Mouse (Mus musculus): Measurements from ENCODE around the gene Clec2l. TPM values are rescaled to one million over a fixed set of nuclear protein-coding genes. Genes with fewer than 3 reads are reported as not detected.

The Clec2l gene
- polyA plus RNA-seq, 1 experiment from 2014 or later: 0.81 TPM

- 81% methylated on average over 4 of the region's 4 CpGs for whole genome bisulfite sequencing
Measured at GRCm38 (mm10) chr6:38627486-38627885, 35.4 kb upstream of the Clec2l start.

GRCm38 (mm10) chr6:38629556-38629955 is 33.3 kb upstream of the Clec2l start:
- Histone ChIP-seq H3K27me3 (replicated peaks; ENCODE audit: control insufficient read depth, insufficient read depth, low read length) (peaks cover under 1% of the 10 kb centered on the region; the same call in 1 of the 2 replicates), H3K9me3 (ENCODE audit: control insufficient read depth) (no peaks in the 10 kb centered on the region), H3K36me3 (ENCODE audit: control insufficient read depth, insufficient read depth) (no peaks in the 10 kb centered on the region; the same call in 1 of the 2 replicates), H3K4me2 (replicated peaks; ENCODE audit: low read depth) (no peak overlapping the region), H3K4me1 (replicated peaks; ENCODE audit: control insufficient read depth, insufficient read depth, low read length) (no peaks in the 10 kb centered on the region), H3K27ac (ENCODE audit: low read depth, low read length) (no peak overlapping the region), H3K4me3 (ENCODE audit: low read depth, low read length) (no peak overlapping the region), H3K9ac (ENCODE audit: low read depth, low read length) (no peak overlapping the region)
- no peak for TF ChIP-seq CTCF (IDR thresholded peaks at IDR 0.05; ENCODE audit: low read depth)
- WGBS: 100% methylated on average over 1 of the region's 1 CpGs
- ATAC-seq: no peak

More at GRCm38 (mm10) chr6:38627486-38627885, 35.4 kb upstream of the Clec2l start:
- no peak overlapping the region for H3K4me2 ChIP-seq (replicated peaks; ENCODE audit: low read depth)
- H3K36me3 ChIP-seq (ENCODE audit: control insufficient read depth, insufficient read depth): peaks cover 3% of the 10 kb centered on the region; the same call in 1 of the 2 replicates
- no peak overlapping the region for H3K27ac ChIP-seq (ENCODE audit: low read depth, low read length)
- no peaks in the 10 kb centered on the region for H3K4me1 ChIP-seq (replicated peaks; ENCODE audit: control insufficient read depth, insufficient read depth, low read length)
- no peak overlapping the region for H3K9ac ChIP-seq (ENCODE audit: low read depth, low read length)
- no peaks in the 10 kb centered on the region for H3K27me3 ChIP-seq (replicated peaks; ENCODE audit: control insufficient read depth, insufficient read depth, low read length)
- no peak overlapping the region for H3K4me3 ChIP-seq (ENCODE audit: low read depth, low read length)
- ATAC-seq: no peak
- TF ChIP-seq CTCF (IDR thresholded peaks at IDR 0.05; ENCODE audit: low read depth): no peak
- H3K9me3 ChIP-seq (ENCODE audit: control insufficient read depth): no peaks in the 10 kb centered on the region

- ATAC-seq: no peak
- Histone ChIP-seq H3K4me2 (replicated peaks; ENCODE audit: low read depth) (no peak overlapping the region), H3K4me1 (replicated peaks; ENCODE audit: control insufficient read depth, insufficient read depth, low read length) (peaks cover 6% of the 10 kb centered on the region; the same call in 1 of the 2 replicates), H3K4me3 (ENCODE audit: low read depth, low read length) (no peak overlapping the region), H3K27ac (ENCODE audit: low read depth, low read length) (no peak overlapping the region), H3K27me3 (replicated peaks; ENCODE audit: control insufficient read depth, insufficient read depth, low read length) (peaks cover 31% of the 10 kb centered on the region), H3K36me3 (ENCODE audit: control insufficient read depth, insufficient read depth) (no peaks in the 10 kb centered on the region; the same call in 1 of the 2 replicates), H3K9me3 (ENCODE audit: control insufficient read depth) (no peaks in the 10 kb centered on the region), H3K9ac (ENCODE audit: low read depth, low read length) (no peak overlapping the region)
- WGBS: 88% methylated on average over 2 of the region's 2 CpGs
- no peak for TF ChIP-seq CTCF (IDR thresholded peaks at IDR 0.05; ENCODE audit: low read depth)
Measured at GRCm38 (mm10) chr6:38632826-38633225, 30.0 kb upstream of the Clec2l start.

- ATAC-seq: no peak
- Histone ChIP-seq H3K4me2 (replicated peaks; ENCODE audit: low read depth) (no peak overlapping the region), H3K9ac (ENCODE audit: low read depth, low read length) (no peak overlapping the region), H3K36me3 (ENCODE audit: control insufficient read depth, insufficient read depth) (no peaks in the 10 kb centered on the region; the same call in 1 of the 2 replicates), H3K27me3 (replicated peaks; ENCODE audit: control insufficient read depth, insufficient read depth, low read length) (peaks cover 43% of the 10 kb centered on the region), H3K4me1 (replicated peaks; ENCODE audit: control insufficient read depth, insufficient read depth, low read length) (peaks cover 6% of the 10 kb centered on the region; the same call in 1 of the 2 replicates), H3K27ac (ENCODE audit: low read depth, low read length) (no peak overlapping the region), H3K9me3 (ENCODE audit: control insufficient read depth) (no peaks in the 10 kb centered on the region), H3K4me3 (ENCODE audit: low read depth, low read length) (no peak overlapping the region)
- 92% methylated on average over 8 of the region's 8 CpGs for WGBS
- no peak for TF ChIP-seq CTCF (IDR thresholded peaks at IDR 0.05; ENCODE audit: low read depth)
Measured at GRCm38 (mm10) chr6:38634461-38634860, 28.4 kb upstream of the Clec2l start.

GRCm38 (mm10) chr6:38635941-38636851 is 26.7 kb upstream of the Clec2l start:
- Histone ChIP-seq H3K27me3 (replicated peaks; ENCODE audit: control insufficient read depth, insufficient read depth, low read length) (peaks cover 60% of the 10 kb centered on the region), H3K27ac (ENCODE audit: low read depth, low read length) (no peak overlapping the region), H3K9ac (ENCODE audit: low read depth, low read length) (peak overlapping the region; percentile 46), H3K4me3 (ENCODE audit: low read depth, low read length) (peak overlapping the region; percentile 56), H3K4me1 (replicated peaks; ENCODE audit: control insufficient read depth, insufficient read depth, low read length) (peaks cover 6% of the 10 kb centered on the region; the same call in 1 of the 2 replicates), H3K36me3 (ENCODE audit: control insufficient read depth, insufficient read depth) (no peaks in the 10 kb centered on the region), H3K9me3 (ENCODE audit: control insufficient read depth) (no peaks in the 10 kb centered on the region), H3K4me2 (replicated peaks; ENCODE audit: low read depth) (peak overlapping the region; percentile 100)
- whole genome bisulfite sequencing: 1% methylated on average over 67 of the region's 72 CpGs
- TF ChIP-seq CTCF (IDR thresholded peaks at IDR 0.05; ENCODE audit: low read depth): no peak
- ATAC-seq: peak; percentile 11

GRCm38 (mm10) chr6:38636852-38637618 is 25.8 kb upstream of the Clec2l start, which contains the start of gene Klrg2:
Klrg2 (minus strand) TSS chr6:38637242.
- TF ChIP-seq CTCF (IDR thresholded peaks at IDR 0.05; ENCODE audit: low read depth): no peak
- peaks cover 67% of the 10 kb centered on the region for H3K27me3 ChIP-seq (replicated peaks; ENCODE audit: control insufficient read depth, insufficient read depth, low read length)
- peak within 1 kb of the TSS; percentile 100 for H3K4me2 ChIP-seq (replicated peaks; ENCODE audit: low read depth)
- no peaks in the 10 kb centered on the region for H3K9me3 ChIP-seq (ENCODE audit: control insufficient read depth)
- peak within 1 kb of the TSS; percentile 46 for H3K9ac ChIP-seq (ENCODE audit: low read depth, low read length)
- H3K4me1 ChIP-seq (replicated peaks; ENCODE audit: control insufficient read depth, insufficient read depth, low read length): peaks cover 6% of the 10 kb centered on the region; the same call in 1 of the 2 replicates
- no peaks in the 10 kb centered on the region for H3K36me3 ChIP-seq (ENCODE audit: control insufficient read depth, insufficient read depth)
- H3K4me3 ChIP-seq (ENCODE audit: low read depth, low read length): peak within 1 kb of the TSS; percentile 56
- WGBS: 2% methylated on average over 42 of the region's 60 CpGs
- ATAC-seq: peak; percentile 73
- no peak within 1 kb of the TSS for H3K27ac ChIP-seq (ENCODE audit: low read depth, low read length)
